ENCODE assay signal across 30 mouse cellular contexts in genomic region chr13:118558966-118559365, GRCm38 (mm10).
"Had no signal": no experiment of that assay in that cellular context is flagged by ENCODE, and none has a peak within 500 bp of the region (broad histone marks: within the 10 kb centered on the region; RNA-seq: fewer than 3 reads in every experiment).

No protein-coding gene starts in this region.

- H3K9ac ChIP-seq: limb, embryonic 12.5 days; limb, embryonic 13.5 days; limb, embryonic 15.5 days; liver, embryonic 12.5 days; liver, embryonic 13.5 days; liver, embryonic 14.5 days; liver, embryonic 15.5 days; liver, postnatal 0 days; lung, embryonic 14.5 days; lung, embryonic 15.5 days; midbrain, embryonic 12.5 days; midbrain, embryonic 13.5 days; midbrain, embryonic 15.5 days; neural tube, embryonic 12.5 days had no signal

- H3K4me1 ChIP-seq: limb, embryonic 12.5 days; limb, embryonic 13.5 days; limb, embryonic 15.5 days; liver, embryonic 12.5 days; liver, embryonic 13.5 days; liver, embryonic 15.5 days; lung, embryonic 15.5 days; megakaryocyte, embryonic 14.5 days; midbrain, embryonic 12.5 days; midbrain, embryonic 13.5 days; midbrain, embryonic 15.5 days; neural tube, embryonic 12.5 days had no signal

- H3K27ac ChIP-seq: left cerebral cortex, adult 2 months; limb, embryonic 12.5 days; limb, embryonic 13.5 days; limb, embryonic 15.5 days; liver, embryonic 12.5 days; liver, embryonic 13.5 days; liver, embryonic 14.5 days; liver, embryonic 15.5 days; lung, embryonic 15.5 days; macrophage; midbrain, embryonic 12.5 days; midbrain, embryonic 13.5 days; midbrain, embryonic 15.5 days; neural tube, embryonic 12.5 days had no signal

- H3K4me3 ChIP-seq: left cerebral cortex, adult 2 months; limb, embryonic 12.5 days; limb, embryonic 13.5 days; limb, embryonic 15.5 days; liver, embryonic 12.5 days; liver, embryonic 13.5 days; liver, embryonic 15.5 days; lung, embryonic 15.5 days; megakaryocyte, embryonic 14.5 days; midbrain, embryonic 12.5 days; midbrain, embryonic 13.5 days; midbrain, embryonic 15.5 days; myocyte; neural tube, embryonic 12.5 days had no signal

- H3K4me2 ChIP-seq: limb, embryonic 12.5 days; limb, embryonic 13.5 days; limb, embryonic 15.5 days; liver, embryonic 11.5 days; liver, embryonic 12.5 days; liver, embryonic 13.5 days; liver, embryonic 15.5 days; lung, embryonic 14.5 days; lung, embryonic 15.5 days; midbrain, embryonic 12.5 days; midbrain, embryonic 13.5 days; midbrain, embryonic 15.5 days; neural tube, embryonic 12.5 days had no signal

- H3K36me3 ChIP-seq: limb, embryonic 12.5 days; limb, embryonic 13.5 days; limb, embryonic 15.5 days; liver, embryonic 12.5 days; liver, embryonic 13.5 days; liver, embryonic 15.5 days; lung, embryonic 15.5 days; midbrain, embryonic 12.5 days; midbrain, embryonic 13.5 days; midbrain, embryonic 15.5 days; neural tube, embryonic 12.5 days had no signal

- ATAC-seq: liver, embryonic 12.5 days; liver, postnatal 0 days; lung, postnatal 0 days; midbrain, embryonic 13.5 days; midbrain, embryonic 15.5 days; midbrain, embryonic 16.5 days had no signal

- DNase-seq: left cerebral cortex, postnatal 4 days; liver; liver, embryonic 13.5 days; liver, postnatal 0 days; lung, adult 18-20 months; lung, adult 2 months; lung, embryonic 14.5 days; lung, postnatal 10 days; lung, postnatal 14 days; lung, postnatal 36 days; lung, postnatal 4 days; midbrain, embryonic 14.5 days had no signal

- H3K9me3 ChIP-seq: limb, embryonic 12.5 days; limb, embryonic 13.5 days; limb, embryonic 15.5 days; liver, embryonic 12.5 days; liver, embryonic 13.5 days; liver, embryonic 15.5 days; lung, embryonic 15.5 days; megakaryocyte, embryonic 14.5 days; midbrain, embryonic 12.5 days; midbrain, embryonic 13.5 days; midbrain, embryonic 15.5 days; neural tube, embryonic 12.5 days had no signal

- H3K27me3 ChIP-seq: limb, embryonic 12.5 days; limb, embryonic 15.5 days; liver, embryonic 12.5 days; liver, embryonic 13.5 days; liver, embryonic 15.5 days; lung, embryonic 15.5 days; megakaryocyte, embryonic 14.5 days; midbrain, embryonic 12.5 days; midbrain, embryonic 13.5 days; midbrain, embryonic 15.5 days; neural tube, embryonic 12.5 days had no signal
